Mouse (Mus musculus) ovary, postnatal 14 days (tissue): ENCODE results near the gene Sept5.

Experiments used
- DNase-seq: peaks from one replicate; pipeline ENCODE4 v3.0.0; 2022; ENCODE audit warnings: low spot score

Sept5 gene

GRCm38 (mm10) chr16:18629390-18630231 is at the start of gene Sept5:
Gene Sept5, minus strand, starts transcription at chr16:18629954.
- peak; percentile 42 for DNase-seq

GRCm38 (mm10) chr16:18679112-18679511 is 49.4 kb upstream of the Sept5 start:
- no peak for DNase-seq

- peak; percentile 63 for DNase-seq
Measured at GRCm38 (mm10) chr16:18677746-18678679, 48.3 kb upstream of the Sept5 start.

- no peak for DNase-seq
Measured at GRCm38 (mm10) chr16:18673005-18673404, 43.3 kb upstream of the Sept5 start.

GRCm38 (mm10) chr16:18672027-18672426 is 42.3 kb upstream of the Sept5 start:
- no peak for DNase-seq

- DNase-seq: no peak
Measured at GRCm38 (mm10) chr16:18669914-18670313, 40.2 kb upstream of the Sept5 start.

- no peak for DNase-seq
Measured at GRCm38 (mm10) chr16:18658597-18658996, 28.8 kb upstream of the Sept5 start.

GRCm38 (mm10) chr16:18655372-18656098 is 25.8 kb upstream of the Sept5 start:
- no peak for DNase-seq

GRCm38 (mm10) chr16:18653290-18654160 is 23.8 kb upstream of the Sept5 start:
- no peak for DNase-seq

- no peak for DNase-seq
Measured at GRCm38 (mm10) chr16:18649126-18649525, 19.4 kb upstream of the Sept5 start.

- no peak for DNase-seq
Measured at GRCm38 (mm10) chr16:18645329-18645728, 15.6 kb upstream of the Sept5 start.

GRCm38 (mm10) chr16:18644485-18644884 is 14.7 kb upstream of the Sept5 start:
- no peak for DNase-seq

GRCm38 (mm10) chr16:18643406-18643998 is 13.7 kb upstream of the Sept5 start:
- no peak for DNase-seq

GRCm38 (mm10) chr16:18642897-18643296 is 13.1 kb upstream of the Sept5 start:
- no peak for DNase-seq

- DNase-seq: no peak
Measured at GRCm38 (mm10) chr16:18642291-18642690, 12.5 kb upstream of the Sept5 start.

GRCm38 (mm10) chr16:18639382-18639929 is 9.7 kb upstream of the Sept5 start:
- no peak for DNase-seq

- no peak for DNase-seq
Measured at GRCm38 (mm10) chr16:18638396-18638795, 8.6 kb upstream of the Sept5 start.

- DNase-seq: no peak
Measured at GRCm38 (mm10) chr16:18636804-18637203, 7.0 kb upstream of the Sept5 start.

- DNase-seq: no peak
Measured at GRCm38 (mm10) chr16:18636401-18636800, 6.6 kb upstream of the Sept5 start.

GRCm38 (mm10) chr16:18633333-18633732 is 3.6 kb upstream of the Sept5 start:
- no peak for DNase-seq
